Mouse (Mus musculus) hindbrain, embryonic 11.5 days (tissue): ENCODE results near the gene Smndc1. TPM values are rescaled to one million over a fixed set of nuclear protein-coding genes. Genes with fewer than 3 reads are reported as not detected.

ENCODE experiments used
- ATAC-seq: fragments of 200-750 bp; cut with Nextera tagmentation; 2 replicates; pipeline ENCODE4 v1.8.0; 2017; ENCODE audit warnings: mild to moderate bottlenecking, moderate TSS enrichment, moderate library complexity; ENCODE audit not compliant: low FRiP score
- DNase-seq: peaks from one replicate; pipeline ENCODE4 v3.0.0-alpha.2; 2015; ENCODE audit warnings: low spot score
- H3K27ac ChIP-seq: fragments of 300-500 bp; sonication (generic); 2 replicates; pipeline ENCODE4 v1.5.1; 2014; ENCODE audit warnings: mild to moderate bottlenecking, low read depth, low read length
- H3K27me3 ChIP-seq: fragments of 300-500 bp; sonication (generic); 2 replicates; pipeline ENCODE4 v1.6.1; 2014; ENCODE audit warnings: mild to moderate bottlenecking, low read length, moderate library complexity, mixed read lengths; ENCODE audit not compliant: control insufficient read depth, insufficient read depth
- H3K36me3 ChIP-seq: fragments of 300-500 bp; sonication (generic); 2 replicates; pipeline ENCODE4 v1.6.1; 2014; ENCODE audit warnings: mild to moderate bottlenecking, low read length, moderate library complexity, mixed read lengths; ENCODE audit not compliant: control insufficient read depth, insufficient read depth
- H3K4me1 ChIP-seq: fragments of 300-500 bp; sonication (generic); replicated peaks from 2 replicates; pipeline ENCODE4 v1.6.1; 2014; ENCODE audit warnings: low read length, mixed read lengths; ENCODE audit not compliant: control insufficient read depth, insufficient read depth
- H3K4me2 ChIP-seq: fragments of 300-500 bp; sonication (generic); replicated peaks from 2 replicates; pipeline ENCODE4 v1.6.1; 2014; ENCODE audit warnings: mild to moderate bottlenecking, low read depth, low read length
- H3K4me3 ChIP-seq: fragments of 300-500 bp; sonication (generic); 2 replicates; pipeline ENCODE4 v1.5.1; 2014; ENCODE audit warnings: low read depth, low read length
- H3K9ac ChIP-seq: fragments of 300-500 bp; sonication (generic); 2 replicates; pipeline ENCODE4 v1.6.1; 2014; ENCODE audit warnings: low read depth, low read length
- H3K9me3 ChIP-seq: fragments of 300-500 bp; sonication (generic); 2 replicates; pipeline ENCODE4 v1.6.1; 2016; ENCODE audit warnings: low read length; ENCODE audit not compliant: control insufficient read depth
- WGBS: fragments of 180-500 bp; shearing (Covaris S2); extraction: QIAGEN DNeasy Blood & Tissue Kit; methylation state at CpG from one replicate; pipeline ENCODE4 v1.1.7; 2014; 5-methylcytosine and 5-hydroxymethylcytosine counted together
- polyA plus RNA-seq: library from polyadenylated mRNA; unstranded; fragments of >200 nt; fragmentation: Nextera tagmentation; extraction: Ambion mirVana; gene quantifications from 2 replicates; pipeline ENCODE4 v1.2.1, GENCODE M21; 2014

The Smndc1 gene
- polyA plus RNA-seq, 1 experiment from 2014 or later, result 51.5 TPM

DNA sequence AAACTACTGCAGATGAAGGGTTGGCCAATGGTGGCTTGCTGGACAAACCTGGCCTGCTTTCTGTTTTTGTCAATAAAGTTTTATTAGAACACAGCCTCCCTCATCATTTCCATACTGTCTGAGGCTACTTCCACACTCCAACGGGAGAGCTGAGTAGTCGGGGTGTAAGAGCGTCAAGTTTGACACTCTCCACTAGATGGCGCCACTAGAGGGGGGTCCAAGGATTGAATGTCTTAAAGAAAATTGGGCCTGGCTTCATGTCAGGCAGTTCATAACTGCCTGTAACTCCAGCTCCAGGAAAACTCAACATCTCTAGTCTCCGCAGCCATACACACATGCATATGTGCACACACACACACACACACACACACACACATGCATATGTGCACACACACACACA is 29.5 kb upstream of the Smndc1 start:
- H3K9me3 ChIP-seq, result no peaks in the 10 kb centered on the region
- H3K9ac ChIP-seq, result no peak overlapping the region
- peaks cover 3% of the 10 kb centered on the region; the same call in 1 of the 2 replicates for H3K27me3 ChIP-seq
- H3K36me3 ChIP-seq, result no peaks in the 10 kb centered on the region
- peak; percentile 80 for DNase-seq
- 52% methylated on average over 5 of the region's 5 CpGs for WGBS
- no peak overlapping the region for H3K4me3 ChIP-seq
- ATAC-seq, result no peak
- H3K4me2 ChIP-seq, result no peak overlapping the region
- no peaks in the 10 kb centered on the region for H3K4me1 ChIP-seq
- no peak overlapping the region for H3K27ac ChIP-seq

DNA sequence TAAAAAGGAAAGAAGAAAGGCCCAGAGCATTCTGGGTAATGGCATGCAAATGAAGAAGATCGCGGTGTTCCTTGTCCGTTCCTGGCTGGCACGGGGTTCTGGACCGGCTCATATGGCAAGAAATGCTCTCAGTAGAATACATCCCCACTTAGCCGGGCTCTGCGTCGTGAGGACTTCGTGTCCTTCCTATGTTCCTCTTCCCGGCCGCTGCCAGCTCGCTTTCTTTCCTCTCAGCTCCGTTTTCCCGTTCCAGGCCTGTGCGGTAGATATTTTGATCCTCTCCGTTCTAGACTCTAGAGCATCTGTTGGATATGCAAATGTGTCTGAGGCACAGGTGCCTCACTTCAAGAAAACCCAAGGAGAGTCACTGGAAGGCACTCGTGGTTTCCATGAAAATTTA is 24.8 kb upstream of the Smndc1 start:
- no peak for ATAC-seq
- H3K27me3 ChIP-seq, result no peaks in the 10 kb centered on the region
- 80% methylated on average over 17 of the region's 17 CpGs for WGBS

GRCm38 (mm10) chr19:53414650-53415049 is 24.3 kb upstream of the Smndc1 start:
- H3K9ac ChIP-seq, result no peak overlapping the region
- no peak for ATAC-seq
- no peak overlapping the region for H3K4me2 ChIP-seq
- H3K36me3 ChIP-seq, result no peaks in the 10 kb centered on the region
- H3K9me3 ChIP-seq, result no peaks in the 10 kb centered on the region
- no peak overlapping the region for H3K4me3 ChIP-seq
- no peaks in the 10 kb centered on the region for H3K27me3 ChIP-seq
- H3K4me1 ChIP-seq, result peaks cover 5% of the 10 kb centered on the region; the same call in 1 of the 2 replicates
- WGBS, result 90% methylated on average over 11 of the region's 11 CpGs
- DNase-seq, result no peak
- no peak overlapping the region for H3K27ac ChIP-seq

More for the DNA sequence above, 24.8 kb upstream of the Smndc1 start:
- no peak overlapping the region for H3K9ac ChIP-seq
- H3K27ac ChIP-seq, result no peak overlapping the region
- no peaks in the 10 kb centered on the region for H3K36me3 ChIP-seq
- no peak overlapping the region for H3K4me3 ChIP-seq
- H3K4me1 ChIP-seq, result peaks cover 5% of the 10 kb centered on the region; the same call in 1 of the 2 replicates
- no peak overlapping the region for H3K4me2 ChIP-seq
- no peak for DNase-seq
- no peaks in the 10 kb centered on the region for H3K9me3 ChIP-seq

DNA sequence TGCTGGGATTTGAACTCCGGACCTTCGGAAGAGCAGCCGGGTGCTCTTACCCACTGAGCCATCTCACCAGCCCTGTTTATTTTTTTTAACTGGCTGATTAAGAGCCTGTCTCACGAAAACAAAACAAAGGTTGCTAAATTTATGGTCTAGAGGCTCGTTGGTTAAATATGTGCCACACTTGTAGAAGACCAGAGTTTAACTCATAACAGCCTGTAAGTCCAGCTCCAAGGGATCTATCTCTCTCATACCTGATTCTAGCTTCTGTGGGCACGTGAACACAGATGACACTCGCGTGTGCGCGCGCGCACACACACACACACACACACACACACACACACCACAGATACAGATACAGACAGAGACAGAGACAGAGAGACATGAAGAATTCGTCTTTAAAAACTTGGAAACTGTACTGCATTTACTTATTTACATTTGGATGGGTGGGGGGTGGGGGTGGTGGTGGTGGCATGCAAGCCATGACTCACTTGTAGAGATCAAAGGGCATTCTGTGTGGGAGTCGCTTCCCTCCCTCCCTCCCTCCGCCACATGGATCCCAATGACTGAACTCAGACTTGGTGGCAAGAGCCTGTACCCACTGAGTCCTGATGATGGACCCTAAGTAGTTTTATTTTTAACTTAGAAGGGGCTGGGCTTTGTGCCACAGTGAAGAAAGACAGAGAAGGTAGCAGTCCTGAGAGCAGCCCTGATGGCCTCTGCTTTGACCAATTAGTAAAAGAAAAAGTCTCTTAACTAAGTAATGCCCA is 23.4 kb upstream of the Smndc1 start:
- ATAC-seq, result no peak
- Histone ChIP-seq H3K9ac (no peak overlapping the region), H3K4me2 (no peak overlapping the region), H3K4me1 (peaks cover 5% of the 10 kb centered on the region; the same call in 1 of the 2 replicates), H3K4me3 (no peak overlapping the region), H3K27ac (no peak overlapping the region), H3K27me3 (no peaks in the 10 kb centered on the region), H3K36me3 (no peaks in the 10 kb centered on the region), H3K9me3 (no peaks in the 10 kb centered on the region)
- DNase-seq, result no peak
- WGBS, result 84% methylated on average over 15 of the region's 15 CpGs

- Histone ChIP-seq H3K27ac (peak overlapping the region; percentile 45; the same call in 1 of the 2 replicates), H3K36me3 (no peaks in the 10 kb centered on the region), H3K27me3 (no peaks in the 10 kb centered on the region), H3K4me2 (no peak overlapping the region), H3K9ac (no peak overlapping the region), H3K9me3 (no peaks in the 10 kb centered on the region), H3K4me3 (no peak overlapping the region), H3K4me1 (peaks cover 5% of the 10 kb centered on the region; the same call in 1 of the 2 replicates)
- peak; percentile 41 for DNase-seq
- ATAC-seq, result no peak
- 2% methylated on average over 6 of the region's 6 CpGs for WGBS
Observed at GRCm38 (mm10) chr19:53412149-53412848, 21.9 kb upstream of the Smndc1 start.

DNA sequence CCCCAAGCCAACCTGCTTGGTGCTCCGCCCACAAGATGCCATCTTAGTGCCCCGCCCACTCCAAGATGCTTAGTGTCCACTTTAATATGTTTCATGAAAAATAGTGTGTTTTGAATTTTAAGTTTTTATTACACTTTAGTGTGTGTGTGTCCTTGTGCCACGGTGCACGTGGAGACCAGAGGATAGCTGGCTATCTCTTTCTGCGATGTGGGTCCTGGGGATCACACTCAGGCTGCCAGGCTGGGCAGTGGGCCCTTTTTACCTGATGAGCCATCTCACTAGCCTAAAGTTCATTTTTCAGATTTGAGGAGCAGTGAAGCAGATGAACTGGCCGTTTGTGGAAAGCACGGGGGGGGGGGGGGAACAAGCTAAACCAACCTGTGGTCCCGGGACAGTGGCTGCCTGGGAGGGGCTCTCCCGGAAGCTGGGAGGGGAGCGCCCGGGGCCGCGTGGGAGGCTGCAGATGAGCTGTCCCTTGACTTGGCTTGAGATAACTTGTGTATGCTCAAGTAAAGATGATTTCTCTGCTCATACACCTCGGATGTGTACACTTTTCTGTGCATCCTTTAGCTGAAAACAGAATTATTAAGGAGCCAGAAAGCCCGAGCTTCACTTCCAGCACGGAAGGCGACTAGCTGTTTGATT is 19.4 kb upstream of the Smndc1 start:
- H3K9me3 ChIP-seq, result no peaks in the 10 kb centered on the region
- H3K27me3 ChIP-seq, result no peaks in the 10 kb centered on the region
- H3K4me2 ChIP-seq, result no peak overlapping the region
- H3K27ac ChIP-seq, result no peak overlapping the region
- ATAC-seq (no peak), DNase-seq (no peak)
- no peaks in the 10 kb centered on the region for H3K36me3 ChIP-seq
- no peak overlapping the region for H3K9ac ChIP-seq
- H3K4me1 ChIP-seq, result peaks cover 5% of the 10 kb centered on the region; the same call in 1 of the 2 replicates
- no peak overlapping the region for H3K4me3 ChIP-seq
- WGBS, result 61% methylated on average over 17 of the region's 17 CpGs

DNA sequence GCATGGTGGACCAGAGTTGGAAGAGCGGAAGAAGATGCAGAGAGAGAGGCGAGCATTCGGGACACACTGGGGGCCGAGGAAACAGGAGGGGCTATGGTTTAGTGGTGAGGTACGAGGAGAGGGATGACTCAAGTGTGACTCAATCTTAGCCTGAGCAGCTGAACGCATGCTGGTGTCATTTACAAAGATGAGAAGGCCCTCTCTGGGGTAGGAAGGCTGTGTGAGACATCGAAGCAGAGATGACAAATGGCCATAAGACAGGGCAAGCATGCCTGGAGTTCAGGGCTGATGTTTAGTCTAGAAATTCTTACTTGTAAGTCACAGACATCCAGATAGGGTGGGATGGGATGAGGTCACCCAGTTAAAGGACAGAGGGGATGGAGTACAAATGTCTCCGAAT is 18.0 kb upstream of the Smndc1 start:
- Histone ChIP-seq H3K27ac (no peak overlapping the region), H3K4me3 (no peak overlapping the region), H3K4me2 (no peak overlapping the region), H3K4me1 (peaks cover 5% of the 10 kb centered on the region; the same call in 1 of the 2 replicates), H3K27me3 (no peaks in the 10 kb centered on the region), H3K36me3 (no peaks in the 10 kb centered on the region), H3K9me3 (no peaks in the 10 kb centered on the region), H3K9ac (no peak overlapping the region)
- ATAC-seq (no peak), DNase-seq (no peak)
- WGBS, result 87% methylated on average over 8 of the region's 8 CpGs

DNA sequence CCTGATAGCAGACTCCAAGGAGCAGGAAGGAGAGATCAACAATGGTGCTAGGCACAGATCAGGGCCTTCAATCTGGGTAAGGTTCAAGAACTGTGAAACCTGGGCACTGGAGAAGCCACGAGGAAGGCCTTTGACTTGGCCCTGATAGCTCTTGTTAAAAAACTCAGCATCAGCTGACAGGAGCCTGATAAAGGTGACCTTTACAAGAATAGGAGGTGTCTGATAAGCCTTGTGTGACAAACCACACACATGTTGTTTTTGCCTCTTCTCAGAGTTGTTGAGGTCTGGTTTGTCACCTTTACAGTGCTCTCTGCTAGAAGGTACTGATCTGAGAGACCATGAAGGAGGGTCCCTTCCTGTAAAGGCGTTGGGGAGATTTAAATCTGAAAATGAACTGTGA is 17.0 kb upstream of the Smndc1 start:
- H3K27me3 ChIP-seq, result no peaks in the 10 kb centered on the region
- no peak overlapping the region for H3K4me2 ChIP-seq
- H3K4me3 ChIP-seq, result no peak overlapping the region
- H3K9ac ChIP-seq, result no peak overlapping the region
- H3K36me3 ChIP-seq, result no peaks in the 10 kb centered on the region
- ATAC-seq, result no peak
- 69% methylated on average over 2 of the region's 2 CpGs for WGBS
- peaks cover 4% of the 10 kb centered on the region; the same call in 1 of the 2 replicates for H3K4me1 ChIP-seq
- no peaks in the 10 kb centered on the region for H3K9me3 ChIP-seq
- no peak for DNase-seq
- H3K27ac ChIP-seq, result no peak overlapping the region
